Mouse (Mus musculus) G1E (cell line): ENCODE measurements around the gene Cep112.

Source experiments
- CTCF ChIP-seq: IDR thresholded peaks from 2 replicates; pipeline ENCODE4 v1.5.1; 2012; ENCODE audit warnings: low read depth, low read length, inconsistent platforms, mixed read lengths
- POLR2AphosphoS5 ChIP-seq: IDR thresholded peaks from 2 replicates; pipeline ENCODE4 v1.6.1; 2012; ENCODE audit warnings: low read depth, low read length, inconsistent platforms; ENCODE audit not compliant: insufficient replicate concordance
- TAL1 ChIP-seq: conservative IDR thresholded peaks from 2 replicates; pipeline ENCODE4 v1.6.1; 2012; ENCODE audit warnings: low read depth, low read length, inconsistent platforms, mixed read lengths

- no peak for TF ChIP-seq CTCF
- no peak for TF ChIP-seq POLR2AphosphoS5
- TF ChIP-seq TAL1, result no peak
Measured at GRCm38 (mm10) chr11:108476226-108476625, 51.2 kb downstream of the Cep112 start.
